Mouse (Mus musculus): Measurements from ENCODE around the gene Foxd3.
A peak's percentile ranks its signal among the peaks of the same experiment; 100 is the strongest.

Gene Foxd3

GRCm38 (mm10) chr4:99657831-99658470 lies 1.9 kb downstream of the Foxd3 start:
- DNase-seq: no peak

GRCm38 (mm10) chr4:99658881-99659280 lies 2.8 kb downstream of the Foxd3 start:
- no peak for DNase-seq

- DNase-seq: peak; percentile 78
Measured at GRCm38 (mm10) chr4:99659361-99660072, 3.4 kb downstream of the Foxd3 start.

- DNase-seq: peak; percentile 86
Measured at GRCm38 (mm10) chr4:99660073-99660611, 4.0 kb downstream of the Foxd3 start.

- DNase-seq: peak; percentile 85
Measured at GRCm38 (mm10) chr4:99660981-99661380, 4.9 kb downstream of the Foxd3 start.

- DNase-seq: no peak
Measured at GRCm38 (mm10) chr4:99661956-99662355, 5.9 kb downstream of the Foxd3 start.

GRCm38 (mm10) chr4:99662431-99662830 lies 6.3 kb downstream of the Foxd3 start:
- DNase-seq: no peak

GRCm38 (mm10) chr4:99662841-99663567 lies 6.9 kb downstream of the Foxd3 start:
- DNase-seq: peak; percentile 84

- DNase-seq: no peak
Measured at GRCm38 (mm10) chr4:99663710-99664109, 7.6 kb downstream of the Foxd3 start.

- no peak for DNase-seq
Measured at GRCm38 (mm10) chr4:99670203-99670851, 14.2 kb downstream of the Foxd3 start.

GRCm38 (mm10) chr4:99675191-99675590 lies 19.1 kb downstream of the Foxd3 start:
- no peak for DNase-seq

GRCm38 (mm10) chr4:99683941-99684340 lies 27.8 kb downstream of the Foxd3 start:
- peak; percentile 93 for DNase-seq

- peak; percentile 59 for DNase-seq
Measured at GRCm38 (mm10) chr4:99686308-99686707, 30.2 kb downstream of the Foxd3 start.

All from heart, adult 11 months (tissue).